Mouse (Mus musculus): ENCODE measurements at regions not wholly inside any gene's neighbourhood (a gene's known extent, or its start where the extent isn't known, plus 50 kb on each side); places are given as distances from the start of the nearest gene placed in this dataset.

GRCm38 (mm10) chr9:27556315-27557225 is 160.0 kb downstream of the Spata19 start:
- DNase-seq (ENCODE audit: low spot score): peak; percentile 3

GRCm38 (mm10) chr9:27557886-27558285 is 161.3 kb downstream of the Spata19 start:
- DNase-seq (ENCODE audit: low spot score): no peak

- no peak for DNase-seq (ENCODE audit: low spot score)
Observed at GRCm38 (mm10) chr9:27558286-27558685, 161.7 kb downstream of the Spata19 start.

- no peak for DNase-seq (ENCODE audit: low spot score)
Observed at GRCm38 (mm10) chr9:27568372-27569053, 171.9 kb downstream of the Spata19 start.

GRCm38 (mm10) chr9:27569054-27569387 is 172.4 kb downstream of the Spata19 start:
- no peak for DNase-seq (ENCODE audit: low spot score)

- no peak for DNase-seq (ENCODE audit: low spot score)
Observed at GRCm38 (mm10) chr9:27617096-27617839, 173.3 kb upstream of the Opcml start.

GRCm38 (mm10) chr9:27634901-27635300 is 155.7 kb upstream of the Opcml start:
- DNase-seq (ENCODE audit: low spot score): no peak

- DNase-seq (ENCODE audit: low spot score): no peak
Observed at GRCm38 (mm10) chr9:27640611-27641010, 150.0 kb upstream of the Opcml start.

GRCm38 (mm10) chr9:27643312-27643711 is 147.3 kb upstream of the Opcml start:
- DNase-seq (ENCODE audit: low spot score): no peak

- DNase-seq (ENCODE audit: low spot score): no peak
Observed at GRCm38 (mm10) chr9:27643916-27644315, 146.7 kb upstream of the Opcml start.

GRCm38 (mm10) chr9:27645435-27645834 is 145.1 kb upstream of the Opcml start:
- DNase-seq (ENCODE audit: low spot score): no peak

GRCm38 (mm10) chr9:27646100-27646499 is 144.5 kb upstream of the Opcml start:
- DNase-seq (ENCODE audit: low spot score): no peak

GRCm38 (mm10) chr9:27646956-27647355 is 143.6 kb upstream of the Opcml start:
- no peak for DNase-seq (ENCODE audit: low spot score)

- DNase-seq (ENCODE audit: low spot score): no peak
Observed at GRCm38 (mm10) chr9:27658001-27658400, 132.6 kb upstream of the Opcml start.

- no peak for DNase-seq (ENCODE audit: low spot score)
Observed at GRCm38 (mm10) chr9:27661431-27662300, 128.9 kb upstream of the Opcml start.

GRCm38 (mm10) chr9:27663230-27663629 is 127.3 kb upstream of the Opcml start:
- DNase-seq (ENCODE audit: low spot score): no peak

GRCm38 (mm10) chr9:27665659-27666058 is 124.9 kb upstream of the Opcml start:
- DNase-seq (ENCODE audit: low spot score): no peak

- DNase-seq (ENCODE audit: low spot score): no peak
Observed at GRCm38 (mm10) chr9:27670032-27670740, 120.4 kb upstream of the Opcml start.

GRCm38 (mm10) chr9:27685325-27685724 is 105.2 kb upstream of the Opcml start:
- no peak for DNase-seq (ENCODE audit: low spot score)

GRCm38 (mm10) chr9:27691616-27692015 is 99.0 kb upstream of the Opcml start:
- DNase-seq (ENCODE audit: low spot score): no peak

Measured in thymus, postnatal 0 days (tissue).